Mouse (Mus musculus): ENCODE measurements at regions not wholly inside any gene's neighbourhood (a gene's known extent, or its start where the extent isn't known, plus 50 kb on each side); places are given as distances from the start of the nearest gene placed in this dataset.

- peaks cover 11% of the 10 kb centered on the region; the same call in 1 of the 2 replicates for H3K4me1 ChIP-seq (replicated peaks; ENCODE audit: insufficient read depth, low read length)
- no peaks in the 10 kb centered on the region for H3K36me3 ChIP-seq (ENCODE audit: insufficient read depth, low read length)
- H3K9ac ChIP-seq (ENCODE audit: low read depth, low read length): no peak overlapping the region
- H3K4me3 ChIP-seq (replicated peaks; ENCODE audit: low read depth, low read length): no peak overlapping the region
- H3K4me2 ChIP-seq (ENCODE audit: low read length): no peak overlapping the region
- no peak overlapping the region for H3K27ac ChIP-seq
- 64% methylated on average over 9 of the region's 9 CpGs for WGBS
- ATAC-seq (replicated peaks; ENCODE audit: low FRiP score, low read depth) (no peak), DNase-seq (ENCODE audit: low spot score) (no peak)
- TF ChIP-seq CTCF (IDR thresholded peaks at IDR 0.05; ENCODE audit: low read depth): no peak
- H3K9me3 ChIP-seq (replicated peaks; ENCODE audit: low read length): no peaks in the 10 kb centered on the region
- no peaks in the 10 kb centered on the region for H3K27me3 ChIP-seq (ENCODE audit: insufficient read depth, low read length)
These were observed 52.2 kb downstream of the Rhob start for GRCm38 (mm10) chr12:8447612-8448011.

- no peak overlapping the region for H3K9ac ChIP-seq (ENCODE audit: low read depth, low read length)
- H3K27me3 ChIP-seq (ENCODE audit: insufficient read depth, low read length): no peaks in the 10 kb centered on the region
- H3K9me3 ChIP-seq (replicated peaks; ENCODE audit: low read length): no peaks in the 10 kb centered on the region
- DNase-seq (ENCODE audit: low spot score) (peak; percentile 45), ATAC-seq (replicated peaks; ENCODE audit: low FRiP score, low read depth) (no peak)
- peaks cover 11% of the 10 kb centered on the region; the same call in 1 of the 2 replicates for H3K4me1 ChIP-seq (replicated peaks; ENCODE audit: insufficient read depth, low read length)
- TF ChIP-seq CTCF (IDR thresholded peaks at IDR 0.05; ENCODE audit: low read depth): no peak
- 22% methylated on average over 7 of the region's 7 CpGs for WGBS
- no peak overlapping the region for H3K4me3 ChIP-seq (replicated peaks; ENCODE audit: low read depth, low read length)
- no peak overlapping the region for H3K27ac ChIP-seq
- no peak overlapping the region for H3K4me2 ChIP-seq (ENCODE audit: low read length)
- no peaks in the 10 kb centered on the region for H3K36me3 ChIP-seq (ENCODE audit: insufficient read depth, low read length)
These were observed 52.8 kb downstream of the Rhob start for GRCm38 (mm10) chr12:8447025-8447424.

- Histone ChIP-seq H3K4me3 (replicated peaks; ENCODE audit: low read depth, low read length) (no peak overlapping the region), H3K27ac (no peak overlapping the region), H3K9me3 (replicated peaks; ENCODE audit: low read length) (no peaks in the 10 kb centered on the region), H3K27me3 (ENCODE audit: insufficient read depth, low read length) (no peaks in the 10 kb centered on the region), H3K36me3 (ENCODE audit: insufficient read depth, low read length) (no peaks in the 10 kb centered on the region), H3K9ac (ENCODE audit: low read depth, low read length) (no peak overlapping the region), H3K4me2 (ENCODE audit: low read length) (no peak overlapping the region), H3K4me1 (replicated peaks; ENCODE audit: insufficient read depth, low read length) (peaks cover 5% of the 10 kb centered on the region; the same call in 1 of the 2 replicates)
- WGBS: 77% methylated on average over 13 of the region's 13 CpGs
- no peak for ATAC-seq (replicated peaks; ENCODE audit: low FRiP score, low read depth)
- no peak for TF ChIP-seq CTCF (IDR thresholded peaks at IDR 0.05; ENCODE audit: low read depth)
- no peak for DNase-seq (ENCODE audit: low spot score)
These were observed 54.6 kb downstream of the Rhob start for GRCm38 (mm10) chr12:8444975-8445853.

- Histone ChIP-seq H3K4me1 (replicated peaks; ENCODE audit: insufficient read depth, low read length) (peaks cover 5% of the 10 kb centered on the region; the same call in 1 of the 2 replicates), H3K27me3 (ENCODE audit: insufficient read depth, low read length) (no peaks in the 10 kb centered on the region), H3K4me2 (ENCODE audit: low read length) (no peak overlapping the region), H3K9ac (ENCODE audit: low read depth, low read length) (no peak overlapping the region), H3K4me3 (replicated peaks; ENCODE audit: low read depth, low read length) (no peak overlapping the region), H3K9me3 (replicated peaks; ENCODE audit: low read length) (no peaks in the 10 kb centered on the region), H3K27ac (no peak overlapping the region), H3K36me3 (ENCODE audit: insufficient read depth, low read length) (no peaks in the 10 kb centered on the region)
- DNase-seq (ENCODE audit: low spot score) (peak; percentile 41), ATAC-seq (replicated peaks; ENCODE audit: low FRiP score, low read depth) (no peak)
- TF ChIP-seq CTCF (IDR thresholded peaks at IDR 0.05; ENCODE audit: low read depth): no peak
- WGBS: 59% methylated on average over 4 of the region's 4 CpGs
These were observed 55.8 kb downstream of the Rhob start for GRCm38 (mm10) chr12:8443917-8444453.

GRCm38 (mm10) chr12:8443253-8443661 is 56.6 kb downstream of the Rhob start:
- no peak overlapping the region for H3K4me3 ChIP-seq (replicated peaks; ENCODE audit: low read depth, low read length)
- no peaks in the 10 kb centered on the region for H3K36me3 ChIP-seq (ENCODE audit: insufficient read depth, low read length)
- ATAC-seq (replicated peaks; ENCODE audit: low FRiP score, low read depth): no peak; the same call in 1 of the 2 replicates
- no peaks in the 10 kb centered on the region for H3K9me3 ChIP-seq (replicated peaks; ENCODE audit: low read length)
- 74% methylated on average over 4 of the region's 4 CpGs for WGBS
- H3K4me1 ChIP-seq (replicated peaks; ENCODE audit: insufficient read depth, low read length): peaks cover 9% of the 10 kb centered on the region; the same call in 1 of the 2 replicates
- no peak for TF ChIP-seq CTCF (IDR thresholded peaks at IDR 0.05; ENCODE audit: low read depth)
- H3K9ac ChIP-seq (ENCODE audit: low read depth, low read length): no peak overlapping the region
- H3K27ac ChIP-seq: no peak overlapping the region
- peak; percentile 57 for DNase-seq (ENCODE audit: low spot score)
- H3K27me3 ChIP-seq (ENCODE audit: insufficient read depth, low read length): no peaks in the 10 kb centered on the region
- H3K4me2 ChIP-seq (ENCODE audit: low read length): no peak overlapping the region

- no peaks in the 10 kb centered on the region for H3K27me3 ChIP-seq (ENCODE audit: insufficient read depth, low read length)
- no peaks in the 10 kb centered on the region for H3K36me3 ChIP-seq (ENCODE audit: insufficient read depth, low read length)
- peaks cover 16% of the 10 kb centered on the region for H3K4me1 ChIP-seq (replicated peaks; ENCODE audit: insufficient read depth, low read length)
- DNase-seq (ENCODE audit: low spot score) (no peak), ATAC-seq (replicated peaks; ENCODE audit: low FRiP score, low read depth) (no peak)
- no peak for TF ChIP-seq CTCF (IDR thresholded peaks at IDR 0.05; ENCODE audit: low read depth)
- no peak overlapping the region for H3K27ac ChIP-seq
- H3K4me2 ChIP-seq (ENCODE audit: low read length): no peak overlapping the region
- no peaks in the 10 kb centered on the region for H3K9me3 ChIP-seq (replicated peaks; ENCODE audit: low read length)
- no peak overlapping the region for H3K9ac ChIP-seq (ENCODE audit: low read depth, low read length)
- WGBS: 87% methylated on average over 4 of the region's 4 CpGs
- H3K4me3 ChIP-seq (replicated peaks; ENCODE audit: low read depth, low read length): no peak overlapping the region
These were observed 58.5 kb downstream of the Rhob start for GRCm38 (mm10) chr12:8441275-8441674.
